Mouse (Mus musculus): ENCODE results near the gene Endog. TPM values are rescaled to one million over a fixed set of nuclear protein-coding genes. Genes with fewer than 3 reads are reported as not detected.
"Not testable (repeated sequence)": the region's sequence is repeated elsewhere in the genome, so short reads cannot be mapped to it uniquely, and the experiment has no call there.

Gene Endog
- total RNA-seq (2017) = 3.2 and 8.1 TPM in 2 replicates

- peak; percentile 77 to 79 for ATAC-seq (replicated peaks in 1 of 2; ENCODE audit: insufficient read depth in 1 of 2, low FRiP score in 2 of 2, low TSS enrichment in 1 of 2, low read depth in 1 of 2, poor library complexity in 2 of 2, severe bottlenecking in 2 of 2)
These were observed at the start of gene Endog for GRCm38 (mm10) chr2:30171371-30171996. Gene Endog (plus strand): TSS chr2:30171493.

GRCm38 (mm10) chr2:30122766-30123165, 48.5 kb upstream of the Endog start:
- ATAC-seq (replicated peaks in 1 of 2; ENCODE audit: insufficient read depth in 1 of 2, low FRiP score in 2 of 2, low TSS enrichment in 1 of 2, low read depth in 1 of 2, poor library complexity in 2 of 2, severe bottlenecking in 2 of 2) = no peak

GRCm38 (mm10) chr2:30123729-30124471, 47.4 kb upstream of the Endog start:
- peak in 1 of 2 experiments; percentile 11; a peak in 1 of 4 replicates for ATAC-seq (replicated peaks in 1 of 2; ENCODE audit: insufficient read depth in 1 of 2, low FRiP score in 2 of 2, low TSS enrichment in 1 of 2, low read depth in 1 of 2, poor library complexity in 2 of 2, severe bottlenecking in 2 of 2)

- peak; percentile 93 to 98 for ATAC-seq (replicated peaks in 1 of 2; ENCODE audit: insufficient read depth in 1 of 2, low FRiP score in 2 of 2, low TSS enrichment in 1 of 2, low read depth in 1 of 2, poor library complexity in 2 of 2, severe bottlenecking in 2 of 2)
These were observed 46.6 kb upstream of the Endog start, which contains the start of gene Zer1 for GRCm38 (mm10) chr2:30124472-30125274. Gene Zer1 (minus strand): TSS chr2:30124585.

GRCm38 (mm10) chr2:30128789-30129188, 42.5 kb upstream of the Endog start:
- no peak for ATAC-seq (replicated peaks in 1 of 2; ENCODE audit: insufficient read depth in 1 of 2, low FRiP score in 2 of 2, low TSS enrichment in 1 of 2, low read depth in 1 of 2, poor library complexity in 2 of 2, severe bottlenecking in 2 of 2)

- no peak for ATAC-seq (replicated peaks in 1 of 2; ENCODE audit: insufficient read depth in 1 of 2, low FRiP score in 2 of 2, low TSS enrichment in 1 of 2, low read depth in 1 of 2, poor library complexity in 2 of 2, severe bottlenecking in 2 of 2)
These were observed 41.1 kb upstream of the Endog start for GRCm38 (mm10) chr2:30130156-30130555.

GRCm38 (mm10) chr2:30131240-30131639, 40.1 kb upstream of the Endog start:
- not testable (repeated sequence) for ATAC-seq (replicated peaks in 1 of 2; ENCODE audit: insufficient read depth in 1 of 2, low FRiP score in 2 of 2, low TSS enrichment in 1 of 2, low read depth in 1 of 2, poor library complexity in 2 of 2, severe bottlenecking in 2 of 2)

GRCm38 (mm10) chr2:30132801-30133612, 38.3 kb upstream of the Endog start:
- ATAC-seq (replicated peaks in 1 of 2; ENCODE audit: insufficient read depth in 1 of 2, low FRiP score in 2 of 2, low TSS enrichment in 1 of 2, low read depth in 1 of 2, poor library complexity in 2 of 2, severe bottlenecking in 2 of 2) = no peak

- peak; percentile 93 to 94 for ATAC-seq (replicated peaks in 1 of 2; ENCODE audit: insufficient read depth in 1 of 2, low FRiP score in 2 of 2, low TSS enrichment in 1 of 2, low read depth in 1 of 2, poor library complexity in 2 of 2, severe bottlenecking in 2 of 2)
These were observed 37.5 kb upstream of the Endog start, which contains the start of gene Tbc1d13 for GRCm38 (mm10) chr2:30133613-30134377. Gene Tbc1d13 (plus strand): TSS chr2:30133746.

GRCm38 (mm10) chr2:30134378-30134711, 36.9 kb upstream of the Endog start:
- ATAC-seq (replicated peaks in 1 of 2; ENCODE audit: insufficient read depth in 1 of 2, low FRiP score in 2 of 2, low TSS enrichment in 1 of 2, low read depth in 1 of 2, poor library complexity in 2 of 2, severe bottlenecking in 2 of 2) = no peak

- ATAC-seq (replicated peaks in 1 of 2; ENCODE audit: insufficient read depth in 1 of 2, low FRiP score in 2 of 2, low TSS enrichment in 1 of 2, low read depth in 1 of 2, poor library complexity in 2 of 2, severe bottlenecking in 2 of 2) = no peak
These were observed 36.2 kb upstream of the Endog start for GRCm38 (mm10) chr2:30134928-30135620.

- ATAC-seq (replicated peaks in 1 of 2; ENCODE audit: insufficient read depth in 1 of 2, low FRiP score in 2 of 2, low TSS enrichment in 1 of 2, low read depth in 1 of 2, poor library complexity in 2 of 2, severe bottlenecking in 2 of 2) = no peak
These were observed 34.8 kb upstream of the Endog start for GRCm38 (mm10) chr2:30136458-30136857.

- ATAC-seq (replicated peaks in 1 of 2; ENCODE audit: insufficient read depth in 1 of 2, low FRiP score in 2 of 2, low TSS enrichment in 1 of 2, low read depth in 1 of 2, poor library complexity in 2 of 2, severe bottlenecking in 2 of 2) = not testable (repeated sequence)
These were observed 31.3 kb upstream of the Endog start for GRCm38 (mm10) chr2:30140021-30140420.

- no peak for ATAC-seq (replicated peaks in 1 of 2; ENCODE audit: insufficient read depth in 1 of 2, low FRiP score in 2 of 2, low TSS enrichment in 1 of 2, low read depth in 1 of 2, poor library complexity in 2 of 2, severe bottlenecking in 2 of 2)
These were observed 26.9 kb upstream of the Endog start for GRCm38 (mm10) chr2:30144436-30144835.

GRCm38 (mm10) chr2:30147466-30147865, 23.8 kb upstream of the Endog start:
- ATAC-seq (replicated peaks in 1 of 2; ENCODE audit: insufficient read depth in 1 of 2, low FRiP score in 2 of 2, low TSS enrichment in 1 of 2, low read depth in 1 of 2, poor library complexity in 2 of 2, severe bottlenecking in 2 of 2) = no peak

GRCm38 (mm10) chr2:30151840-30152239, 19.5 kb upstream of the Endog start:
- no peak for ATAC-seq (replicated peaks in 1 of 2; ENCODE audit: insufficient read depth in 1 of 2, low FRiP score in 2 of 2, low TSS enrichment in 1 of 2, low read depth in 1 of 2, poor library complexity in 2 of 2, severe bottlenecking in 2 of 2)
